Mouse (Mus musculus) frontal cortex, postnatal 36 days (tissue): ENCODE measurements around the gene Ostm1.
A peak's percentile ranks its signal among the peaks of the same experiment; 100 is the strongest.

ENCODE experiments used
- DNase-seq, 2 experiments: peaks; one replicate each; pipeline ENCODE4 v3.0.0; 2022; ENCODE audit warnings: low spot score in 2 of 2

Gene Ostm1

DNA sequence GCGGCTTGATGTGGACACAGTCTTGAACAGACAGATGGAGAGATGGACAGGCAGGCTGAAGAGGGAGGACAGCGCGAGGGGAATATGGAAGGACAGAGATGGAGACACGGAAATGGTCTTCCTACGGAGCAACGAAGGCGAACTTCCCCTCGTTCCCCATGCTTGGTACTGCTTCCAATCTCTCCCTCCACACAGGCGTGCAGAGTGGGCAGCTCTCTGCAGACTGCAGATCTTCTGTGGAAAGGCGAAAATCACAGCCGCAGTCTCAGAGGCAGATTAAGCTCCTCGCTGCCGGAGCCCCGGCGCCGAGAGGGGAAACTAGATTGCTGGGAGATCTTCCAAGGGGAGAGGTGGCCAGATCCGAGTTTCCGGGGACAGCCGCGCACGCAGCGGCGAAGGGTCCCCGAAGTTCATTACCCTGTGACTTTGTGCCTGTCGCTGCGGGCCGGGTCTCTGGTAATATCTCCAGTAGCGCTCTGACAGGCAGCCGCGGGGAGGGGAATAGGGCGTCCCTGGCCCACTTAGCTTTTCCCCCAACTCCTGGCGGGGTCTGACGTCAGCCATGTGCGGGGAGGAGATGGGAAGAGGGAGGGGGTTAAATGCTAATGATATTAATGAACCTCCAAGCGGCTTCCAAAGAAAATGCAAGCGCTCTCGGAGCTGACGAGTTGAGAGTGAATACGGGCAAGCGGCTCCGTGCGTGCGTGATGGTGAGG is at the start of gene Ostm1, which contains the start of gene Nr2e1:
Ostm1 (plus strand) TSS at position 666 of the 716 bp plus-strand sequence.
Nr2e1 (minus strand) TSS at position 476 of the 716 bp plus-strand sequence.
- peak; percentile 62 to 63 for DNase-seq

DNA sequence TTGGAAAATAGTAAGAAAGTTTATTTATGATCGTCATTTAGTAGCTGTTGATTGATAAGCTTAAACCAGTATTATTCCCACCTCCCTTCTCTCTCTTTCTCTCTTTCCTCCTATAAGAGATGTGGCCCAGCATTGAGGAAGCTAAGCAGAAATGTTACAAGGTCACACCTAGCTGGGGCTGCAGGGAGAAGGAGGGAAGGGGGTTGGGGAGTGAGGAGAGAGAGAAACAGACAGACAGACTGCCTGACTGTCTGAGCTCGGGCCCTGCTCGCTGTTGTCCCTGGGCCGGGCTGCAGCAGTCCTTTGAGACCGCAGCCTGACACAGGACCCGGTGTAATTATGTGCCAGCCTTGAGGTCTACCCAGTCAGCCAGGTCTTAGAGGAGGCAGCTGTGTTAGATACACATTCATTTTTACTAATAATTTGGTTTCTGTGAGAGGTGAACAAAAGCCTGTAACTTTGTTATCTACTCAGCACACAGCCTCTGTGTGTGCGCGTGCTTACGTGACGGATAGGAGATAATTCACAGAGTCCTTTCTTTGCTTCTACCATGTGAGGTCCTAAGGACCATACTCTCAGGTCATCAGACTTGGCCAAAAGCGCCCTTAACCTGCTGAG is 49.7 kb upstream of the Ostm1 start:
- DNase-seq, result no peak

DNA sequence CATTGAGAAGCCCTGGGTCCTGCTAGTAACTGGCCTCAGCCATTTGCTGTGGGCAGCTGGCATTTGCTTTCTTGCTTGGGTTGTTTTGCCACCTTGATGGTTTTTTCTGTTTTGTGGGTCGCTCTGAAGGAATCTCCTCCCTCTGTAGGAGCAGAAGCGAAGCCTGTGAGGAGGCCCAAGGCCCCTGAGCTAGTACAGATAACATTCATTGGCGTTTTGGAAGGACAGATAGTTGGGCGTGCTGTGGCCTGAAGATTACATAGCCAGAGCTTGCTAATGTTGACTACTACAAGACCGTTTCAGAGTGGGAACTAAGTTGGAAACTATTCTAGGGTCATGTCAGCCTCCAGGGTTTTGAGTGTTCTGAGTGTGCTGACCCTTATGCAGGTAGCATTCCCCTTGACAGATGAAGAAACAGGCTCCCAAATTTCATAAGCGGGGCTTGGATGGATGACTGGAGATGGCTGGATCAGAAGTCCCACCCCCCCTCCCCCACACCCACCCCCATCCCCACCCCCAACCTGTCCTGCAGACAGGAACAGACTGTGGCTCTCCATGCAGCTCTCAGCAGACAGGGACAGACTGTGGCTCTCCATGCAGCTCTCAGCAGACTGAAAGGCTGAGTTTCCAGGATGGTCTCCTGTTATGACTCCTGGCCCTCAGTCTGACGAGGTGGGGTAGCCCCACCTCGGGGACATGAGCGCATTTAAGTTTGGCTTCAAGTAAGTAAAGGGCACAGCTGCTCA is 45.9 kb upstream of the Ostm1 start:
- no peak for DNase-seq

DNA sequence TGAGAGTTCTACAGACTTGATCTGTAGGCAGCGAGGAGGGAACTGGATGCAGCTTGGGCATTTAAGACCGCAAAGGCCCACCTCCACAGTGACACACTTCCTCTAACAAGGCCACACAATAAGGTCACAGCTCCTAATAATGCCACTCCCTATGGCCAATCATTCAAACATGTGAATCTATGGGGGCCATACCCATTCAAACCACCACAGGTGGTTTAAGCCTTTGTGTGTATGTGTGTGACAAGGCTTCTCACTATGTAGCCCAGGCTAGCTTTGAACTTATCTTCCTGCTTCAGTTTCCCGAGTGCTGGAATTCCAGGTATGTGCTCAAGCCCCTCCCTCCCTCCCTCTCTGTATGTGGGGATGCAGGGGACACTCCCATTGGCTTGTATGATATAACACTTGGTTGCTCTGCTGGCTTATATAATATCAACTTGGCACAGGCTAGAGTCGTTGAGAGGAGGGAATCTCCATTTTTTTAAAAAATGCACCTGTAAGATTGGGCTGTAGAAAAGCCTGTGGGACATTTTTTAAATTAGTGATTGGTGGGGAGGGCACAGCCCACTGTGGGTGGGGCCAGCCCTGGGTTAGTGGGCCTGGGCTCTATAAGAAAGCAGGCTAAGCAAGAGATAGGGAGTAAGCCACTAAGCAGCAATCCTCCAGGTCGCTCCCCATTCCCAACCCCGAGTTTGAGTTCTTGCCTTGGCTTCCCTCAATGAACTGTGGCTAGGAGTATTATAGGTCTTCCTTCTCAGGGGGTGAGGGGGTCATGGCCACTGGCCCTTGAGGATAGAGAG is 37.7 kb upstream of the Ostm1 start:
- DNase-seq, result no peak

DNA sequence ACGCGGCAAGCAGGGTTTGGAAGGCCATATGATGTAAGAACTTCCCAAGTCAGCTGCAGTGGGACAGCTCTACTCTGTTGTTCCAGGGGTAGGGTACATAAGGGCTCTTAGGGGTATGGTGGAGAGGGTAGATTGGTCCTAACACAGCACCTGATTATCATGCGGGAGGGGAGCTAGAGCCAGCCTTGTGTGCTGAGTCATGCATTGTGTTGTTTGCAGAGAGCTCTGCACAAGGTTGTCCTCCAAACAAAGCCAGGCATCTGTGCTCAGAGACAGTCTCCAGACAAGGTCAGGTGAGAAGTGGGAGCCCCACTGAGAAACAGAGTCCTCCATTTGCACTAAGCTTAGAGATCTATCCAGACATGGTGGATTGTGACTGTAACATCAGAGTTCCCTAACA is 37.1 kb upstream of the Ostm1 start:
- DNase-seq, result no peak

DNA sequence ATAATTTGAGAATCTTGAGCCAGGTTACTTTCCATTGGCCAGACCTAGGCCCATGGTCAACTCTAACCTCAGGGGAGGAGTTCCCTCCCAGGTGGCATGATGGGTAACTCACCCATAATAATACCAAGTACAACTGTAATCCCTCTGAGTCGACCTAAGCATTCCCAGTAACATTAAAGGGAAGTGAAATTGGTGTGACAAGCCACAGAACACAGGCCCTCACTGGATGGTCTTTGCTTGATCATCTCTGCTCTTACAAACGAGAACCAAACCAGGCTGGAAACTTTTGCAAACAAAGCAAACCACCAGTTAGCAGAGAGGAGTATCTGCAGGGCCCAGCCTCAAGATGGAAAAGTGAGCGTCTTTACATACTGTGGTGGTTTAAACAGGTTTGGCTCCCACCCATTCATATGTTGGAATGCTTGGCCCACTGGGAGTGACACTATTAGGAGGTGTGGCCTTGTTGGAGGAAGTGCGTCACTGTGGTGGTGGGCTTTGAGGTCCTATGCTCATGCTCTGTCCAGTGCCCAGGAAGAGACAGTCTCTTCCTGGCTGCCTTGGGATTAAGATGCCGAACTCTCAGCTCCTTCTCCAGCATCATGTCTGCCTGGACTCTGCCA is 23.9 kb upstream of the Ostm1 start:
- no peak for DNase-seq

DNA sequence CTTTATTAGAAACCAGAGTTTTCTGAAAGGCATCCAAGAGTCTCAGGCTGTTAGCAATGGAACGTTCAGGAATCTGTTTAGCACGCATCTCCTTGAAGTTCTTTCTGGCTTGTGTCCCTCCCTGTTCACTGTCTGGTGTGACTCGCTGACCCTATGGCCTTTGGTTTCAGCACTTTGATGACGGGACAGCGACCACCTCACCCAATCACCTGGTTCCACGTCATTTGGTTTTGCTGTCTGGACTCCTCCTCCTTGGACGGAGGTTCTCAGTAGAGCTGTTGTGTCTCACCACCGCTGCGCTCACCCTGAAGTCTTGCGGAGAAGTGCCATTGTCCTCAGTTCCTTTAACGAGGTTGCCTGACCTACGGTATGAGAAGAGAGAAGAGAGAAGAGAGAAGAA is 21.4 kb upstream of the Ostm1 start:
- DNase-seq, result no peak

DNA sequence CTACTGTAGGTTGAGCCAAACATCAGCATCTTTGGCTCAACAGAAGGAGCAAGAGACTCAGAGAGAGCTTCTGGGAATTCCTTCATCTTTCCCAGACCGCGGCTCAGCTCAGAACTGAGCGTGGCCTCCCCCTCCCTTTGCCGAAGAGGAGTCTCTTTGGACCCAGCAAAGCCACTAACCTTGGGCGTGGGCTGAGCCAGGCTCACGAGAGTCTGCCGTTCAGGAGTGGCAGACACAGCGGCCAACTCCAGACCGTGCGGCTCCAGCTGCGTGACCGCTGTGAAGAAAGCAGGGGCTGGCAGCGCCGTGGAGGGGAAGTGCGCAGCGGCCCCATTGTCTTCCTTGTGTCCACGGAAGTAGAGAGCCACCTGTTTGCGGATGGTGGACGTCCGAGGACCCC is 11.1 kb upstream of the Ostm1 start:
- DNase-seq, result no peak

DNA sequence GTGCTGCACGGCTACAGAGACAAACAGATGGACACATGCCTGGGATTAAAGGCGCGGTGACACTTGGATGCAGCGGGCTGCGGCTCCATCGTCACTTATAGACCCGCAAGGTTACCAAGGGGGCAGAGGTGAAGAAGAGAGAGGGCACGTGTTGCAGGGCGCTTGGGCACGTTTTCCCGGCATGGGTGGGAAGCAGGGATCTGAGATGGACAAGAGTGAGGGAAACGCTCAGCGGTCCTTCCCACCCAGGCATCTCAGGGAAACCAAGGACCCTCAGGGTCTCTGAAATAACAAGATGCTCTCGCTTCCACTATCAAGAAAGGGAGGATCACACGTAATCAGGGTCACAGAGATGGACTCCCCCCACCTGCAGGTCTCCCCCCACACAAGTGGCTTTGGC is 10.7 kb upstream of the Ostm1 start:
- no peak for DNase-seq

DNA sequence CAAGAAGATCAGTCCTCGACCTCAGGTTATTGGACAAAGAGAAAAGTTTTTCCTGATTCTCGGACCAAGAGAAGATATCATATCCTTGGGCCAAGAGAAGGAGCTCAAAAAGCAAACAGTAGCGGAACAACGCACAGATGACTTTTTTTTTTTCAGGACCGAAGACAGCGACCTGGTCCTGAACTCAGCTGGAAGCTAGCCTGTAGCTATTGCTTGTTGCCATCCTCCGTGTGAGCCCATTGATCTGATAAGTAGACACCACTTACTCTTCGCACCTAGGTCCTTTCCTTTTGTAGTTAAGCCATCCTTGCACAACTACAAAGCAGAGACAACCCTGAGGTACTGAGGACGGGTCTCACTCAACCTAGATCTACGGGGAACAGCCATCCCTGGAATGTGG is 9.0 kb upstream of the Ostm1 start:
- no peak for DNase-seq

DNA sequence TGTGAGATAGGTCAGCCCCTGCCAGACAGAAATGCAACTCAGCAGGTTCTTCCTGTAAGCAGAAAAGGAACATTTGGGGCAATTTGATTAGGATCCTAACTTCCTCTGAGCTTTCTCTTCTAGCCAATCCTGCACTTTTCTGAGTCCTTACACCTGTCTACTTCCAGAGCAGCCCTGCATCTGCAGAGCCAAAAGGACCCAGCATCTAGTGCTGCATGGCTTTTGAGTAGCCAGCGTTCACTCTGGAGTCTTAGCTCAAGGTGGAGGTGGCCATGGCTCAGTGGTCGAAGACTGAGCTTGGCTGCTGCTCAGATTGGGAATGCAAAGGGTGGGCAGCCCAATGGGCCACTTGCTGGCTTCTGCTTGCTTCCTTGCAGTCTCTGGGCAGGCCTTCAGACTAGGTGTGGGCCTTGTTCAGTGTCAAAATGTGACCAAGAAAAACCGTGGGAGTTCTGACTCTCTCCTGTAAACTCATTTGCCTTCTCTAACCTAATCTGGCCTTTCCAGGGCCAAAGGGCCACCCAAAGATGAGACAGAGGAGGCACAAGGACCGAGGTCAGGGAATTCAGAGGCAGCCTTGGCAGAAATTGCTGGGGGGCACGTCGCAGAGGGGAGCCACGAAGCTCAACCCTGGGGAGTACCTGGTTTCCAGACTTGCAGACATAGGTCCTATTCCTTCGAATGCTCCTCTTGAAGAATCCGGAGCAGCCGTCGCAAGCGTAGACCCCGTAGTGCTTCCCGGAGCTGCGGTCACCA is 5.9 kb upstream of the Ostm1 start:
- DNase-seq, result no peak

DNA sequence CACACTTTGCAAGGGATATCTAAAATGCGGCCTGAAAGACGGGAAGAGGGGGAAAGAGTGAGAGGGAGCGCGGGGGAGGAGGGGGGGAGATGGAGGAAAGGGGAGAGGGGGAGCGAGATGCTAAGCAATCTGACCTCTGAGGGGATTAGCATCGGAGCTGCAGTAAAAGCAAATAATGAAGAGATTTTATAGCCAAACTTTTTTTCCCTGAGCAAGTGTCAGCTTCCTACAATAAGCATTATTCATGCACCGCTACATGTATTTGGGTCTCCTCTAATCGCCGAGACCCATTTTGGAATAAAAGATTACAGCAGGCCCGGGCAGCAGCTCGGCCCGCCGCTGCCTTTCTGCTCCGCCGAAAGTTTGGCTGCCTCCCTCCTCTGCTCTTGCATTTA is 5.3 kb upstream of the Ostm1 start:
- no peak for DNase-seq

DNA sequence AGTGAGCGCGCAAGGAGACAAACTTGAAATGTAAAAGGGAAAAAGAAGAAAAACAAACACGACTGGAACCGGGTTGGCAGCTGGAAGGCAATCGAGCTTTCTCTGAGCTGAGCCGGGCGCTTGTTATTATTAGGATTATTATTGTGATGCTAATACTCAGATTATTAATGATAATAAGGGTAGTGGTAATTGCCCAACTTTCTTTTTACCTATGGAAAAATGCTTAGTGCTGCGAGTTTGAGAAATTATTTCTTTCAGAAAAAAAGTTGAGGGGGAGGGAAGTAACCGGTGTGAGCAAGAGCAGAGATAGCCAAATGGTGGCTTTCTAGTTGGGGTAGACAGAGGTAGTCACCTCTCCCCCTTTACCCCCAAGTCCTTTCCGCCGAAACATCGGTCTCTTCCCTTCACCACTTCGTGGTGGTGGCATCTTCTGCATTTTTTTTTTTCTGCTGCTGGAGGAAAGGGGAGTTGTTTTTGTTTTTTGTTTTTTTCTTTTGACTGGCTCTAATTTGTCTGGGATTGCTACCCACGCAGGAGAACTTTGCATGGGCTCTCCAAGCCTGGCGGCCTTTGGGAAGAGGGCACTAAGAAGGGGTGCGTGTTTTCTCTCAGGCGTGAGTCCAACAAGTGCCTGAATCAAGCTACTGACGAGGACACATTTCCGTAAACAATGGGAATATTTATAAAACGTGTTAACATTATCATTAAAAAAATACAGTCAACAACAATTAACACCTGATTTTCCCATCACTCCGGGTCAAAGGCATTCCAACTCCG is 4.7 kb upstream of the Ostm1 start:
- no peak for DNase-seq

DNA sequence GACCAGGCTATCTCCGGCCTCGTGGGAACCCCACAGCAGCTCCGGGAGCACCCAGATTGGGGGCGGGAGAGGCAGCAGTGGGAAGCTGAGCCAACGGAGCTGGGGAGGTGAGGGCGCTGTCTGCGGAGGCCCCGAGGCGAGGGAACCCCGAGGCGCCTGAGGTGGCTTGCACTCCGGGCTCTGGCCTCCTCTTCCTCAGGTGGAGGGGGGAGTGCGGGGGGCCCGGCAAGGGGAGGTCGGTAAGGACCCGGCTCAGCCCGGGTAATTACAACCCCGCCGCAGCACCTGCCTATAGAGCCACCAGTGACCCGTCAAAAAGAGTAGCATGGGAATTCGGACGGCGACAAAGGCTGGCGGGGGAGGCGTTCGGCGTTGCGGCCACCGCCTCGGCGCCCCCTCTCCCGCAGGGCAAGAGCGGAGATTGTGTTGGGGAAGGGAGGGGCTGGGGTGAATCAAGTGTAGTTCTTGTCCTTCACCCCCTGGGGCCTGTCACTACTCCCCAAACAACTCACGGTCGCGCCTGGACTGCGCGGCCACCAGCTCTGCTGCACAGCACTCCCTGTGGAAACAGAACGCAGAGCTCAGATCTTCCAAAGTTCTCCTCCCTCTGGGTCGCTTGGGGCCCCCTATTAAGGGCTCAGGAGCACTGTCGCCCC is 4.0 kb upstream of the Ostm1 start:
- DNase-seq, result no peak

DNA sequence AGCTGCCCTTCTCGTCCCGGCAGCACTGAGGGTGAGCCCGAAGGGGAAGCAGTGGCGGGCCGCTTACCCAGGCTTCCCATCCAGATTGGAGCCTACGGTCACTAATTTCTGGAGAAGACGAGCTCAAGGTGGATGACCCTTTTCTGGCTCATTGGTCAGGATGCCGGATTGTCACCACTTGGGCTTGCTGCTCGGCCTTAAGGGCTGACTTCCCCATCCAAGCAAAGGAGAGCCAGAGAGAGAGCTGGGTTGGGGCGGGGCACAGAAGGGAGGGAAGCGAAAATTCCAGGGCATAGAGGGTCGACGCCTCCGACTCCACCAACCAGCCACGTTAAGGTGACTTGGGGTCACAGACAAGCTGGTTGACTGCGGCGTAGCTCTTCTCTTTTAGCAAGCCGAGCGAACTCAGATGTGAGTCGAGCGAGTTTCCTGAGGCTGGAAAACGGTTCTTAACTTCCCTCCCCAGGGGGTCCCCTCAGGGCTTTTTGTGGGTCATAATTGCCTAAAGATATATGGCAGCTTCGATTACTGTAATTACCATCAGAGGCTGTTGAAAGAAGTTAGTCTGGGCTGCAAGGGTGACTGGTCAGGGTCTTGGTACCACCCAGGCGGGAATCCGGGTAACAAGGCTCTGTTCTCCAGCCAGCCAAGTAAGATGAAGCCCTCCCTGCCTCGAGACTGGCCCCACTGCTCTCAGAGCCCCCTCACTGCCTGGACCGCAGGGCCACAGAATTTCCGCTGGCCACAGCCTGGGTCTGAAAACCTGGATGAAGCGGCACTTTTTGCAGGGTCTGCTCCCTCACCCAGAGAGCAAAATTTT is 3.3 kb upstream of the Ostm1 start:
- DNase-seq, result no peak

DNA sequence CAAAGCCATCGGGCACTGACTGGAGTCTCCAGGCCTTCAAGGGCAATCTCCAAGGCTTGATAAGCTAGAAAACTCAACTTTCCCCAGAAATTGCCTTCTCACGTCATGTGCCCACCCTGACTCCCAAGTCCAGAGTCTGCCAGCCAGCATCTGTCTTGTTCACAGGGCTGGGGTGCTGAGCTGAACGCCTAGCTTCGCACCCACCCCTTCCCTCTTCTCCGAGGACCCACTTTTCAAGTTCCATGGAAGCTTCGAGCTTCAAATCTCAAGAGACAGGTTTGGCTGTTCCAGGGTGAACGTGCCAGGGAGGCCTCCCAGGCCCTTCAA is 2.7 kb upstream of the Ostm1 start:
- no peak for DNase-seq

DNA sequence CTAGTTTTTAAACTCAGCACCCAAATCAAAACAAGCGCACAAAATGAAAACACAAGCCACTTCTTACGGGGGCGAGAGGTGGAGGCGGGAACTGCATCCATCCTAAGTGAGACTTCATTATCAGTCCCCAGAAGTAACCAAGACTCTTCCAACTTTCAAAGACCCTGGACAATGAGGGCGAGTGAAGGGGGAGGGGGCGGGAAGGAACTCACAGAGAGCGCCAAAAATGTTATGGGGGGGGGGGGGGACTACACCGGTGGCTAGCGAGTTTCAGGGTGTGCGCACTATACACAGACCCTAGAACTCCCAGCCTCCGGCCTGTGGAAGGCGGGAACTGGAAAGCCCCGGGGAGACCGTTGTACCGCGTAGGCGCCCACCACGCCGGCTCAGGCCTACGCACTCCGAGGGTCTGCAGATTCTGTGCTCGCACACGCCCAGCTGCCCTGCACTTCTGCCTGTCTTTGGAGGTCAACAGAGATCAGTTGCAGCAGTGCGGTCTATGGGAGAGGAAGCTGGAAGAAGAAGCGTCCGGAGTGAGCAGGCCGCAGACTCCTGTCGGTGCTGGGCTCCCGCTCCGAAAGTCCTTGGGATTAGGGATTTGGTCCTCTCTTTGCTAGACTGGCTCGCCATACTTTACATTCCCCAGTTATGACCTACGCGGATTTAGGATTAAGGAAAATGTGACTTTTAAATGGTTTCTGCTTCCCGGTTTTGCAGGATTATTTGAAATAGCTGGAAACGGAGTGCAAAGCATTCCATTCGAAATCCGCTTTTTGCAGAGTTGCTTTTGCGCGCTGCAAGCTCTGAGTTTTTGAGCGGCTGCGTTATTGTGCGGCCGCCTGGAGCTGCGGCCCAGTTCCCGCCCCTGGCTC is 1.7 kb upstream of the Ostm1 start:
- no peak for DNase-seq

DNA sequence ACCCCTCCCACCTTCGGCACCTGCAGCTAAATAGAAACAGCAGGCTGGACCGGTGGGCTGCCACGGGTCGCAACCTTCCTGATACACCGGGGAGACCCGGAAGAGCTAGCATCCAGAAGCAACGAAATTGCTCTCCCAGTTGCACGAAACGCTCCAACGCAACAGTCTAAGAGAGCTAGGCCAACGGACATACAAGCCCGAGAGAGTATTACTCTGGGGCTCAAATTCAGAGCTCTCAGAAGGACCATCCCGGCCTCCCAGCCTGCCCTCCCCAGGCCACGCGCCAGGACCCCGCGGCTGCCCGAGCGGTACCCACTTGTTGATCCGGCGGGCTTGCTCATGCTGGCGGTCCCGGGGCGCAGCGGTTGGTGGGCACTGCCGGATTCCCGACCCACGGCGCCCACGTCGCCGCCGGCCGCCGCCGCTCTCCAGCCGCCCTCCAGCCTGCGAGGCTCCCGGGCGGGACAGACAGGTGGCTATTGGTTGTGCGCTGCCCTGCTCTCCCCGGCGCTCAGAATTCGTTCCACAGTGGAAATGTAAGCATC is 984 bp upstream of the Ostm1 start:
- DNase-seq, result peak in 1 of 2 experiments; percentile 28
